Mouse (Mus musculus) T-cell, adult 66 days (primary cell): ENCODE results near the gene AY761185. TPM values are rescaled to one million over a fixed set of nuclear protein-coding genes. Genes with fewer than 3 reads are reported as not detected.

Experiments
- total RNA-seq, 2 experiments: library from RNA; stranded (reverse); gene quantifications; 3 replicates in 1 of 2; 4 replicates in 1 of 2; pipeline ENCODE4 v1.2.4; 2023

AY761185 gene
- total RNA-seq, result not detected

DNA sequence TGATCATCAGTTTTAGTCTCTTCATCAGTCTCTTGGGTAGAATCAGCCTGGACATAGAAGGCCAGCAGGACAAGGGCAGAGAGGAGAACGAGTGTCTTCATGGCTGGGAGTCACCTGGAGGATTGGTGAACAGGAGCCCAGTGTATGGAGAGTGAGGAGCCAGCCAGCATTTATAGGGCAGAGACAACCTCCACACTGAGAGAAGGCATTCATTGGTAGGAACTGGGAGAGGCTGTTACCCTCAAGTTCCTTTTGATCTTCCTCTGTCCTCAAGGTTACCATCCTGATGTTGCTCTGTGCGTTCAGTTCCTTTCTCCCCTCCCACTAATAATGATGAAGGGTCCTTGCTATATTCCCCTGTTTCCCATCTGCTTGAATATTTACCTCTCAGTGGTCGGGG, at the start of gene AY761185:
Gene AY761185 (minus strand): TSS at position 101 of the 400 bp plus-strand sequence.

DNA sequence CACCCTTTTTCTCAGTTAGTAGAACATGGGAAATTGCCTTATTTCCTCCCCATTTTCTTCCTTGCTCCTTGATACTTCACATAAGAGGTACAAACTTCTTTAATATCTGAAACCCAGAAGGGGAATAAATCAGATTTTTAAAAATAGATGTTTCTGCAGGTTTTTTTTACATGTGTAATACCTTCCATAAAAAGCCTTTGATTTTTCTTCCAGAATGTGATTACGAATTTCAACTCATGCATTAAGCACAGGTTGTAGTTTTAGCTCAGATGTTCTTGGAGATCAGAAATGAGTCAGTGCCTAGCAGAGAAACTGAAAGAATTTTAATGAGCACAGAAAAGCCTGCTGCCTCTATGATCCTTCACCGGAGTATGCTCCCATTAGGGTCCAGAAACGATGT, 22.5 kb downstream of the AY761185 start, which contains the start of gene Gm6040:
Gene Gm6040 (minus strand): TSS at position 101 of the 400 bp plus-strand sequence.

DNA sequence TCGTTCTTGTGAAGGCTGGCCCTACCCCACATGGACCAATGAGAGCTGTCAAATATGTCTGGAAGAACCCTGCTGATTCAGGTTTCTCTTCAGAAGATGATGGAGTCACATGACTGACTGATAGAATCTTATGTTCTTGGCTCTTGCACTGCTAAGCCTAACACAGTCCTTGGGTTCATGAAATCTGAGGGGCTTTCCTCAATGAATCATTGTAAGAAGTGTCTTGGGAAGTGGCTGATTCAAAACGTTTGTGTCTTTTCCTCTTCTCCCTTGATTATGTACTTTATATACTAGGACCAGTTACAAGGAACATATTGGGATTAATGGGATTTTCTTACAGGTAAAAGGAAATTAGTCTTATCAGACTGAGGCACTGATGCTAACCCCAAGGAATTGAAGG, 42.0 kb downstream of the AY761185 start, which contains the start of gene Gm15056:
Gene Gm15056 (minus strand): TSS at position 101 of the 400 bp plus-strand sequence.

Other genes starting within 250 kb of the AY761185 start
- gene Defb33, start 52.0 kb downstream of the AY761185 start, total RNA-seq, result not detected
- gene Gm15056, start 42.1 kb downstream of the AY761185 start, total RNA-seq, result not detected
- gene Gm6040, start 22.6 kb downstream of the AY761185 start, total RNA-seq, result not detected
- not detected for gene Defa21, start 80.8 kb upstream of the AY761185 start, total RNA-seq
- gene Defa23, start 110.3 kb upstream of the AY761185 start, total RNA-seq, result not detected
- gene Defa35, start 120.3 kb upstream of the AY761185 start, total RNA-seq, result not detected
- not detected for gene Defa25, start 139.7 kb upstream of the AY761185 start, total RNA-seq
- not detected for gene Gm14851, start 151.3 kb upstream of the AY761185 start, total RNA-seq
- gene Defa30, start 189.9 kb upstream of the AY761185 start, total RNA-seq, result not detected
- not detected for gene Defa22, start 217.6 kb upstream of the AY761185 start, total RNA-seq
- not detected for gene Defa31, start 246.9 kb upstream of the AY761185 start, total RNA-seq